Mouse (Mus musculus) liver, embryonic 11.5 days (tissue): ENCODE results near the gene Iqcf5. TPM values are rescaled to one million over a fixed set of nuclear protein-coding genes. Genes with fewer than 3 reads are reported as not detected.
A peak's percentile ranks its signal among the peaks of the same experiment; 100 is the strongest.

Experiments
- ATAC-seq: fragments of 200-750 bp; cut with Nextera tagmentation; replicated peaks from 2 replicates; pipeline ENCODE4 v1.8.0; 2017; ENCODE audit warnings: moderate number of reproducible peaks, mild to moderate bottlenecking, moderate TSS enrichment, moderate library complexity; ENCODE audit not compliant: low FRiP score
- DNase-seq: peaks from one replicate; pipeline ENCODE4 v3.0.0-alpha.2; 2017; ENCODE audit warnings: low spot score
- H3K27ac ChIP-seq: fragments of 300-500 bp; sonication (generic); 2 replicates; pipeline ENCODE4 v1.5.1; 2014; ENCODE audit warnings: mild to moderate bottlenecking, low read depth, low read length, control low read depth
- H3K27me3 ChIP-seq: fragments of 300-500 bp; sonication (generic); replicated peaks from 2 replicates; pipeline ENCODE4 v1.6.1; 2014; ENCODE audit warnings: low read length, mixed read lengths; ENCODE audit not compliant: control insufficient read depth, insufficient read depth
- H3K36me3 ChIP-seq: fragments of 300-500 bp; sonication (generic); 2 replicates; pipeline ENCODE4 v1.6.1; 2014; ENCODE audit warnings: mild to moderate bottlenecking, low read length, moderate library complexity, mixed read lengths; ENCODE audit not compliant: control insufficient read depth, insufficient read depth
- H3K4me1 ChIP-seq: fragments of 300-500 bp; sonication (generic); replicated peaks from 2 replicates; pipeline ENCODE4 v1.6.1; 2014; ENCODE audit warnings: low read length, mixed read lengths; ENCODE audit not compliant: control insufficient read depth, insufficient read depth
- H3K4me2 ChIP-seq: fragments of 300-500 bp; sonication (generic); 2 replicates; pipeline ENCODE4 v1.6.1; 2014; ENCODE audit warnings: mild to moderate bottlenecking, control low read depth, moderate library complexity
- H3K4me3 ChIP-seq: fragments of 300-500 bp; sonication (generic); 2 replicates; pipeline ENCODE4 v1.5.1; 2014; ENCODE audit warnings: low read depth, low read length, control low read depth
- H3K9ac ChIP-seq: fragments of 300-500 bp; sonication (generic); 2 replicates; pipeline ENCODE4 v1.6.1; 2014; ENCODE audit warnings: low read depth, low read length, control low read depth
- H3K9me3 ChIP-seq: fragments of 300-500 bp; sonication (generic); 2 replicates; pipeline ENCODE4 v1.6.1; 2016; ENCODE audit warnings: low read length, inconsistent platforms, mixed read lengths; ENCODE audit not compliant: control insufficient read depth
- WGBS: fragments of 180-500 bp; shearing (Covaris S2); extraction: QIAGEN DNeasy Blood & Tissue Kit; methylation state at CpG from one replicate; pipeline ENCODE4 v1.1.7; 2014; 5-methylcytosine and 5-hydroxymethylcytosine counted together
- polyA plus RNA-seq: library from polyadenylated mRNA; unstranded; fragments of >200 nt; fragmentation: Nextera tagmentation; extraction: Ambion mirVana; gene quantifications from 2 replicates; pipeline ENCODE4 v1.2.1, GENCODE M21; 2014

The Iqcf5 gene
- polyA plus RNA-seq, 1 experiment from 2014 or later: not detected

DNA sequence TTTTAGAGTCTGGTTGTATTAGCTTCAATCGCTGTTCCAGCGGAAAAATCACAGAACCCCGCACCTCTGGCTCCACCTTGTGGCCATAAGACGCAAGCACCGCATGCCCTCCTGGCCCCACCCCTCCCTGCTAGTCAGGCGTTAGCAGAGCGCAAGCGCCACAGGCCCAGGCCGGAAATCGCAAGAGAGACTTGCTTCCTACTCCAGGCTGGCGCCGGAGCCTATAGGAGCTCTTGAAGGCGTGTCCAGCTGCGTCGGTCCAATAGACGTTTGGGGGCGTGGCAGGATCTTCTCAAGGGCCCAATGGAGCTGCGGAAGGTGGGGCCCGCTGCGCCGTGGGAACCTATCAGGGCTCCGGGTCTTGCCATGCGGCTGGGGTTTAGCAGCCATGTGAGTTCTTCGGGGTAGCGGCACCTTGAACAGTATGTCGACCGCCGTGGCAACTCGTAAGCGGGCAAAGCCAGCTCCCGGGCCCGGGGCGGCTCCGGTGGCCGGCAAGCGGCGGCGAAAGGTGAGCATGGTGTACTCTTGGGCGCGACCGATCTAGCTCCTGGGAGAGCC lies 37.4 kb upstream of the Iqcf5 start, which contains the start of gene Parp3:
Gene Parp3 (minus strand): TSS at position 26 of the 561 bp plus-strand sequence.
- H3K36me3 ChIP-seq: peaks cover 15% of the 10 kb centered on the region
- WGBS: under 1% methylated on average over 41 of the region's 41 CpGs

DNA sequence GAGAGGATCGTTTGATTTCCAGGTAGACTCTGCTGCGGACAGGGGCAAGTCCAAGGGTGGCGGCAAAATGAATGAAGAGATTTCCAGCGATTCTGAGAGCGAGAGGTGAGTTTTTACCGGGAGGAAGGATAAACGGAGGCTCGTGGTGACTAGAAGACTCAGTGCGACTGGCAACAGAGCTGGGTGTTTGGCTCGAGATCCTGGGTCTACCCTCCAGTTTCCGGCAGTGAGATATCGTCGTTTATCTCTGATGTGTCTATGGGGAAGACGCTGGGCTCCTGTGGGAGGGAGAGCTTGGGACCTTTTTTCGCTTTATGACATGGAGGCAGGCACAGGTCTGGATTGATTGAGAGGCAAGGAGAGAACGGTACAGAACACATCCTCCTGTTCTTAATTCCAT lies 36.7 kb upstream of the Iqcf5 start:
- DNase-seq: no peak
- WGBS: 1% methylated on average over 16 of the region's 16 CpGs
- H3K27ac ChIP-seq: no peak overlapping the region
- H3K4me3 ChIP-seq: peak overlapping the region; percentile 86
- ATAC-seq: no peak
- H3K27me3 ChIP-seq: no peaks in the 10 kb centered on the region
- H3K4me2 ChIP-seq: peak overlapping the region; percentile 77
- H3K36me3 ChIP-seq: peaks cover 15% of the 10 kb centered on the region
- H3K9me3 ChIP-seq: no peaks in the 10 kb centered on the region
- H3K9ac ChIP-seq: peak overlapping the region; percentile 63
- peaks cover 27% of the 10 kb centered on the region for H3K4me1 ChIP-seq

More for the DNA sequence above, 37.4 kb upstream of the Iqcf5 start, which contains the start of gene Parp3:
- H3K9me3 ChIP-seq: no peaks in the 10 kb centered on the region
- H3K27me3 ChIP-seq: no peaks in the 10 kb centered on the region
- peaks cover 27% of the 10 kb centered on the region for H3K4me1 ChIP-seq
- peak; percentile 98 for ATAC-seq
- peak within 1 kb of the TSS; percentile 77 for H3K4me2 ChIP-seq
- H3K4me3 ChIP-seq: peak within 1 kb of the TSS; percentile 86
- peak; percentile 96 for DNase-seq
- 0 out of 2 replicates have a peak within 1 kb of the TSS, but pooled peaks have one; percentile 1 for H3K27ac ChIP-seq
- H3K9ac ChIP-seq: peak within 1 kb of the TSS; percentile 63

DNA sequence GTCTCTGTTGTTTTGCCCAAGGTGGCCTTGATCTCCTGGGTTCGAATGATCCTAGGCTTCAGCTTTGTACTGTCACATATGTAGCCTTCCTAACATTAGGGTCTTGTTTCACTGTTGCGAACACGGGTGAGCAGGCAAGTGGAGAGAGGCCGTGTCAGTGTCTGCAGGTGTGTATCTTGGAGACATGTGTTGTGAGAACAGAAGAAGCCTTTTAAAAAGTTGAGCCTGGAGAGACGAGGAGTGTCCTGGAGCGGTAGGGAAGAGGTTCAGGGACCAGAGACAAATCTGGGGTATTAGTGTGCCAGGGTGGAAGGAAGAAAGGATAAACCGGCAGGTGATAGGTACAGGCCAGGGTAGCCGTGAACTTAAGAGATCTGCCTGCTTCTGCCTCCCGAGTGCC lies 36.3 kb upstream of the Iqcf5 start:
- no peaks in the 10 kb centered on the region for H3K27me3 ChIP-seq
- peak overlapping the region; percentile 86 for H3K4me3 ChIP-seq
- ATAC-seq (no peak), DNase-seq (no peak)
- H3K4me1 ChIP-seq: peaks cover 27% of the 10 kb centered on the region
- no peaks in the 10 kb centered on the region for H3K9me3 ChIP-seq
- H3K9ac ChIP-seq: peak overlapping the region; percentile 63
- no peak overlapping the region for H3K27ac ChIP-seq
- peak overlapping the region; percentile 77 for H3K4me2 ChIP-seq
- 71% methylated on average over 9 of the region's 9 CpGs for WGBS
- H3K36me3 ChIP-seq: peaks cover 19% of the 10 kb centered on the region

DNA sequence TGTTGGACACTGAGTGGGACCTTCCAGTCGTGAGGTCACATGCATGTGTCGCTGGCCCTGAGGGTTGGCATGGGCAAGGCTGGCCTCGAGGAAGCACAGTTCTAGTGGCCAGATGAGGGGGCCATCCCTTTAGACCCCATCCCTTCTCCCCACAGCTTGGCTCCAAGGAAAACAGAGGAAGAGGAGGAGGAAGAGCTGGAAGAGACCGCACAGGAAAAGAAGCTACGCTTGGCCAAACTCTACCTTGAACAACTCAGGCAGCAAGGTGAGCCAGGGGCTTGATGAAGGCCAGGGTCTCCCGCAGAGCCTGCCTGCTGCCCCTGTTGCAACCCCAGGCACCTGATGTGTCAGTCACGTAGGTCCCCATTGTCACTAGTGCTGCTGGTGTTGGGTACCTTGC lies 33.8 kb upstream of the Iqcf5 start:
- Histone ChIP-seq H3K36me3 (peaks cover 34% of the 10 kb centered on the region), H3K4me2 (no peak overlapping the region), H3K9me3 (no peaks in the 10 kb centered on the region), H3K27me3 (no peaks in the 10 kb centered on the region), H3K4me1 (peaks cover 15% of the 10 kb centered on the region), H3K4me3 (no peak overlapping the region), H3K27ac (no peak overlapping the region), H3K9ac (no peak overlapping the region)
- ATAC-seq: no peak
- DNase-seq: no peak
- 93% methylated on average over 7 of the region's 7 CpGs for WGBS

DNA sequence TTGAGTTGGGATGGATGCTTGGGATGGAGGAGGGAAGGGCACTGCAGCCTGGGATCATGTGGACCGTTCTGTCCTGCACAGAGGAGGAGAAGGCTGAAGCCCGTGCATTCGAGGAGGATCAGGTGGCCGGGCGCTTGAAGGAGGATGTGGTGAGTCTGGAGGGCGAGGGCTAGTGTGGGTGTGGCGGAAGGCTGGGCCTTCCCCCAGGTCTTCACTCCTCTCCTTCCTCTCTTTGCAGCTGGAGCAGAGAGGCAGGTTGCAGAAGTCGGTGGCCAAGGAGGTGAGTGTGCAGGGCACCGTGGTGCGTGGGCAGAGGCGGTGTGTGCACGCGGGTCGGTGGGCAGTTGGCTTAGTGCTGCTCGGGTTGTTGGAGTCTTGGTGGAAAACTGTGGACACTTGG lies 33.3 kb upstream of the Iqcf5 start:
- Histone ChIP-seq H3K4me2 (no peak overlapping the region), H3K27me3 (no peaks in the 10 kb centered on the region), H3K27ac (no peak overlapping the region), H3K36me3 (peaks cover 37% of the 10 kb centered on the region), H3K9ac (no peak overlapping the region), H3K4me1 (peaks cover 11% of the 10 kb centered on the region), H3K4me3 (no peak overlapping the region), H3K9me3 (no peaks in the 10 kb centered on the region)
- WGBS: 83% methylated on average over 15 of the region's 15 CpGs
- DNase-seq: no peak
- no peak for ATAC-seq

DNA sequence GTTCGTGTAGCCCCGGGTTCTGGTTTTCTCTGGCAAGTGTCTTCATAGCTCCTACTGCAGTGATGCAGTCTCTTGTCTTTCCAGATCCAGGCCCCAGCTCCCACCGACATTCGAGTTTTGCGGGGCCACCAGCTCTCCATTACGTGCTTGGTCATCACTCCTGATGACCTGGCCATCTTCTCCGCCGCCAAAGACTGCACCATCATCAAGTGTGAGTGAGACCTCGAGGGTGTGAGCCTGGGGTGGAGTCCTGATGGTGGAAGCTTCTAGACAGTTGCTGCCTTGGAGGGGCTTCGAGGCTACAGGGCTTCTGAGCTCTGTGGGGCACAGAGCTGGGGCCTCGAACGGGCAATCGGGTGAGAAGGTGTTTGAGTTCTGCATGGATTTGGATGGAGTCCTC lies 32.7 kb upstream of the Iqcf5 start:
- Histone ChIP-seq H3K36me3 (peaks cover 38% of the 10 kb centered on the region), H3K4me3 (no peak overlapping the region), H3K27ac (no peak overlapping the region), H3K27me3 (no peaks in the 10 kb centered on the region), H3K9ac (no peak overlapping the region), H3K4me2 (no peak overlapping the region), H3K9me3 (no peaks in the 10 kb centered on the region), H3K4me1 (peaks cover 6% of the 10 kb centered on the region; the same call in 1 of the 2 replicates)
- no peak for ATAC-seq
- DNase-seq: no peak
- 89% methylated on average over 13 of the region's 13 CpGs for WGBS

DNA sequence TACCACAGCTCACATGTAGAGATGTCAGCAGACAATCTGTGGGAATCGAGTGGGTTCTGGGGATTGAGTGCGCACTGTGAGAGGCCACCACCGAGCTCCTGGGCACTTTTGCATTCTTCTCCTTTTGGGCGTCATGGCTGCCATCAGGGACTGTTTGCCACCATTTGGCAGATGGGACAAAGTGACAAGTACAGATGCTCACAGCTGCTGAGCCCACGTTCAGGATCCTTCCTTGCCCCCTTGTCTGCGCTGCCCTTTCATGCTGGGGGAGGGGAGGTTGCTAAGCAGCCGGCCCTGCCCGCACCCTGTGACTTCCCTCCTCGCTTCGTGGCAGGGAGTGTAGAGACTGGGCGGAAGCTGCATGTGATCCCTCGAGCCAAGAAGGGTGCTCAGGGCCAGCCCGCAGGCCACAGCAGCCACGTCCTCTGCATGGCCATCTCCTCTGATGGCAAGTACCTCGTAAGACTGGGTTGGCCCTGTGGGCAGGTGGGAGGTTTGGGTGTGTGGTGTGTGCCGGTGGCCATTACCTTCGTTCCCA lies 31.7 kb upstream of the Iqcf5 start:
- 87% methylated on average over 17 of the region's 17 CpGs for WGBS

DNA sequence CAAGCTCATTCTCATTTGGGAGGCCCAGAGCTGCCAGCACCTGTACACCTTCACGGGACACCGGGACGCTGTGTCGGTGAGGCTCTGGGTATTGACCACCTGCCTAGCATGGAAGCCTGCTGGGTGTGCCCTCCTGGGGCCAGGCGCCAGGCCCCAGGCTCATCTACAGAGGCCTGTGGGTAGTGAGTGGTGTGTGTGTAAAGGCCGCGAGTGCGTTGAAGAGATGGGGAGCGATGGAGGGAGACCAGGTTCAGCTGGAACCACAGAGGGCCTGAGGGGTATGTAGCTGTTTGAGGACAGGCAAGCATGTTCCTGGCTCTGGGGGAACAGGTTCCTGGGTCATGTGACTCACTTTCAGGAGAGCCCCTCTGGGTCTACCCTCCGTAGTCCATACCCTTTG lies 31.2 kb upstream of the Iqcf5 start:
- H3K9me3 ChIP-seq: no peaks in the 10 kb centered on the region
- H3K27ac ChIP-seq: no peak overlapping the region
- H3K36me3 ChIP-seq: peaks cover 38% of the 10 kb centered on the region
- 95% methylated on average over 10 of the region's 10 CpGs for WGBS
- H3K27me3 ChIP-seq: no peaks in the 10 kb centered on the region
- H3K9ac ChIP-seq: no peak overlapping the region
- H3K4me3 ChIP-seq: no peak overlapping the region
- H3K4me1 ChIP-seq: peaks cover 3% of the 10 kb centered on the region; the same call in 1 of the 2 replicates
- no peak overlapping the region for H3K4me2 ChIP-seq
- no peak for ATAC-seq
- DNase-seq: no peak

More for the DNA sequence above, 31.7 kb upstream of the Iqcf5 start:
- H3K9ac ChIP-seq: no peak overlapping the region
- peaks cover 38% of the 10 kb centered on the region for H3K36me3 ChIP-seq
- no peak overlapping the region for H3K4me3 ChIP-seq
- no peaks in the 10 kb centered on the region for H3K9me3 ChIP-seq
- H3K27ac ChIP-seq: no peak overlapping the region
- no peak for DNase-seq
- no peak for ATAC-seq
- no peaks in the 10 kb centered on the region for H3K27me3 ChIP-seq
- peaks cover 6% of the 10 kb centered on the region; the same call in 1 of the 2 replicates for H3K4me1 ChIP-seq
- H3K4me2 ChIP-seq: no peak overlapping the region

DNA sequence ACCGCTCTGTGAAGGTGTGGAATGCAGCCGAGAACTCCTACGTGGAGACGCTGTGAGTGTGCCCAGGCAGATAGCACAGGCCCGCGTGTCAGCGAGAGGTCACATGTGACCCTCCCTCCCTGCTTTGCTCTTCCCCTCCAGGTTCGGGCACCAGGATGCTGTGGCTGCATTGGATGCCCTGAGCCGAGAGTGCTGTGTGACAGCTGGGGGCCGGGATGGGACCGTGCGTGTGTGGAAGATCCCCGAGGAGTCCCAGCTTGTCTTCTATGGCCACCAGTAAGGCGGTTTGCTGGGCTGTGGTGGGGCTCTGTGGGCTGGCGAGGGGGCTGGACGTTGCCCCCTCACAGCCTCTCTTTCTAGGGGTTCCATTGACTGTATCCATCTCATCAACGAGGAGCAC lies 30.8 kb upstream of the Iqcf5 start:
- ATAC-seq (0 out of 2 replicates have a peak, but pooled peaks have one; percentile 14), DNase-seq (no peak)
- WGBS: 92% methylated on average over 17 of the region's 17 CpGs
- no peak overlapping the region for H3K9ac ChIP-seq
- H3K9me3 ChIP-seq: no peaks in the 10 kb centered on the region
- no peak overlapping the region for H3K4me2 ChIP-seq
- no peak overlapping the region for H3K27ac ChIP-seq
- H3K4me1 ChIP-seq: no peaks in the 10 kb centered on the region
- no peak overlapping the region for H3K4me3 ChIP-seq
- H3K36me3 ChIP-seq: peaks cover 38% of the 10 kb centered on the region
- no peaks in the 10 kb centered on the region for H3K27me3 ChIP-seq
